Mouse (Mus musculus) cerebellum, adult 2 months (tissue): ENCODE data around the gene Hspa2.

Experiments used
- CTCF ChIP-seq: fragments of 200-500 bp; IDR thresholded peaks from 2 replicates; pipeline ENCODE4 v1.5.1; 2011; ENCODE audit warnings: low read depth, mild to moderate bottlenecking, control low read depth, low read length, moderate library complexity, borderline replicate concordance; ENCODE audit not compliant: insufficient read depth
- POLR2A ChIP-seq: fragments of 200-500 bp; IDR thresholded peaks from 2 replicates; pipeline ENCODE4 v1.6.1; 2011; ENCODE audit warnings: low read length, control low read depth, borderline replicate concordance; ENCODE audit not compliant: insufficient read depth

DNA sequence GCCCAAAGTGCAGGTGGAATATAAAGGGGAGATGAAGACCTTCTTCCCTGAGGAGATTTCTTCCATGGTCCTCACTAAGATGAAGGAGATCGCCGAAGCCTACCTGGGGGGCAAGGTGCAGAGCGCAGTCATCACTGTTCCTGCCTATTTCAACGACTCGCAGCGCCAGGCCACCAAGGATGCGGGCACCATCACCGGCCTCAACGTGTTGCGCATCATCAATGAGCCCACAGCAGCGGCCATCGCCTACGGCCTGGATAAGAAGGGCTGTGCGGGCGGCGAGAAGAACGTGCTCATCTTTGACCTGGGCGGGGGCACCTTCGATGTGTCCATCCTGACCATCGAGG, 833 bp downstream of the Hspa2 start:
- TF ChIP-seq POLR2A (no peak), CTCF (no peak)
